Mouse (Mus musculus) left cerebral cortex, adult 8-10 months (tissue): ENCODE results near the gene Smarcb1. TPM values are rescaled to one million over a fixed set of nuclear protein-coding genes. Genes with fewer than 3 reads are reported as not detected.

ENCODE experiments used
- DNase-seq, 2 experiments: peaks; one replicate each; pipeline ENCODE4 v3.0.0; 2022; ENCODE audit warnings: low spot score in 2 of 2
- total RNA-seq, 4 experiments: library from RNA; stranded (reverse); gene quantifications; 2 replicates each; pipeline ENCODE4 v1.2.4; 2022

Smarcb1 gene
- total RNA-seq, 4 experiments from 2014 or later: 85.8 to 88.5 (median 86.4) TPM

DNA sequence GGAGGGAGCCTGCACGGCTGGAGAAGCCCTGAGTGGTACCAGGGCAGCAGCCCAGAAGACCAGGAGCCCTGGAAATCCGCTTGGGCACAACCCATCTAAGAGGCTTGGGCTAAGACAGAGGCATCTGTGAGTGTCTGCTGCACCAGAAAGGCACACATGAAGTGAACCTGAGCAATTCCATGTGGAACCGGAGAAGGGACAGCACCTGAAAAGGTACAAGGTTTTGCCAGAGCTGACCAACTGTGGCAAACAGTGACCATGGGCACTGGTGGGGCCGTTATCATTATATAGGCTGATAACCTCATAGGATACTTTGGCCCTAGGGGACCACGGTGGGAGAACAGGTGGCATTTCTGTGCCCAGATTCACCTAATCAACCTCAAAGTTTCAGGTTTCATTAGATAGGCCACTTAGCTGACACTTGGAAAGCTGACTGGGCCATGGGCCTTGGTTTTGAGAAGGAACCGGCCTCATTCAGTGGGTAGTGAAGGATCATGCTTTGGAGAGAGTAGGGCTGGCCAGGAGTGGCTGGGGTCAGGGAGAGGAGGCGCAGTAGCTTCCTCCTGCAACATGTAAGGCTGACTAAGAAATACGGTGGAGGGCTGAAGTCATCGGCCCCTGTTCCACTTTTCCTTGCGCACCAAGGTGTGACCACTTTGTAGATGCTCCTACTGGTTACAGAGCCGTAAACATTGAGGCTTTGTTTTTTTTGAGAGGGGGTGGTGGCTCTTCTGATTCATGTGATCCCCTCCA lies 65.1 kb downstream of the Smarcb1 start:
- DNase-seq: no peak

DNA sequence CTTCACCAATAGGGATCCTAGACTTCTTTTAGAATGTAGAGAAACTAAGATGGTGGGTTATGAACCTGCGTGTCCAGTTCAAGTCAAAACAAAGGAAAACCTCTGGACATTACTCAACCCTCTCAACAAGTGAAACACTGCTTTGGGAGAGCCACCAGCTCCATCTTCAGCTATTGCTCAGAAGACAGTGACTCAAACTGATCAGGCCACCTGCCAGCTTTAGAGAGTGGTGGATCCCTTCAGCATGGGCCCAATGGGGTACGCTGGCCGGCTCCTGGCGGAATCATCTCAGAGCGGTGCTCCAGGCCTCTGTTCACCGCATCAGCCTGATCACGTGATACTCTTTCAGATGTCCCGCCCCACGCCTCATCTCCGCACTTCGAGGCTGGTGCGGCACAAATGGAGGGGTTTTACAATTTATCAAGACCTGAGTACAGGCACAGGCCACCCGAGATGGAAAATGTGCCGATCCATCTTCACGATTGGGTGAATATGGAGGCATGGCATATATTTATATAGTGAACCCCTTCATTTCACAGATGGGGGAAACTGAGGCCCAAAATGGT lies 65.9 kb downstream of the Smarcb1 start:
- no peak for DNase-seq

DNA sequence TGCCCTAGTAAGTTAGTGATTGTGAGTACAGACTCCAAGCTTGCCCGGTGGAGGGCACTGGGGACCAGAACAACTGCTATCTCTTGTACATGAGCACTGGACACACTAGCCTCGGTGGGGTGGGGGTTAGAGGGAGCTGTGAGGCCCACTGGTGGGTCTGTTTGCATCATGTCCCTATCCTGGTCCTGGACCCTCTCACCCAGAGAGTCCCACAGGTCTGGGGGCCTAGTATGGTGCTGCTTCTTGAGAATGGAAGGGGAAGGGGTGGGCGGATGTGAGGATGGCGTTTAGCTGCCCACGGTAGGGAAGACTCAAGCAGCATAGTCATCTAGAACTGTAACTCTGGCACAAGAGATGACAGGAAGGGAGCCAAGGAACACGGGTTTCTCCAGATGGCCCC lies 66.6 kb downstream of the Smarcb1 start:
- DNase-seq: no peak

DNA sequence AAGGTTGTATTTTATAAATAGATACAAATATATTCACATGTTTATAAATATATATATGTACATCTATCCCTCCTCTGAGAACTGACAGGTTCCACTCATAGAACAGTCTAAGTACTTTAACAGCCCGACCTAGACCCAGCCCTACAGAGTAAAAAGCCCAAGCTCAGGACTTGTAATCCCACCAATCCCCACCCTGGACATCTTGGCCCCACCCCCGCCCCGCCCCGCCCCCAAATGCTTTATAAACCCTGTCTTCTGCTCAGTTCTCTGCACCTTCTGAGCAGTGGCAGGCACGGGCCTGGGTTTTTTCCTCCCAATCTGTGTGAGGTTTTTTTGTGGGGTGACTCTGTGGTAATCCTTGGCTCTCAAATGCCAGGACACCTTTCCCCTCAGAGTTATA lies 67.3 kb downstream of the Smarcb1 start:
- no peak for DNase-seq

DNA sequence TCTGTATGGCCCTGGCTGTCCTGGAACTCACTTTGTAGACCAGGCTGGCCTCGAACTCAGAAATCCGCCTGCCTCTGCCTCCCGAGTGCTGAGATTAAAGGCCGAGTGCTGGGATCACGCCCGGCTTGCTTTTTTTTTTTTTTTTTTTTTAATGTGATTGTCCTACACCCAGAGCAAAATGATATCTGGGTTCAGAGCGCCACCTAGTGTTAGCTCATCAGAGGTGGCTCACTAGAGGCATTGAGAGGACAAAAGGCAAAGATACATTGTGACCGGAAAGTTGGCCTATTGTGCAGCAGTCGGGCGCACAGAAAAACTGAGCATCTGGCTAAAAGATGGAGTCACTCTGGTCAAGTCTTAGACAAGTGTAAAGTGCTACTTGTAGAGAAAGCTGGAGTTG lies 68.0 kb downstream of the Smarcb1 start:
- peak in 1 of 2 experiments; percentile 67 for DNase-seq

DNA sequence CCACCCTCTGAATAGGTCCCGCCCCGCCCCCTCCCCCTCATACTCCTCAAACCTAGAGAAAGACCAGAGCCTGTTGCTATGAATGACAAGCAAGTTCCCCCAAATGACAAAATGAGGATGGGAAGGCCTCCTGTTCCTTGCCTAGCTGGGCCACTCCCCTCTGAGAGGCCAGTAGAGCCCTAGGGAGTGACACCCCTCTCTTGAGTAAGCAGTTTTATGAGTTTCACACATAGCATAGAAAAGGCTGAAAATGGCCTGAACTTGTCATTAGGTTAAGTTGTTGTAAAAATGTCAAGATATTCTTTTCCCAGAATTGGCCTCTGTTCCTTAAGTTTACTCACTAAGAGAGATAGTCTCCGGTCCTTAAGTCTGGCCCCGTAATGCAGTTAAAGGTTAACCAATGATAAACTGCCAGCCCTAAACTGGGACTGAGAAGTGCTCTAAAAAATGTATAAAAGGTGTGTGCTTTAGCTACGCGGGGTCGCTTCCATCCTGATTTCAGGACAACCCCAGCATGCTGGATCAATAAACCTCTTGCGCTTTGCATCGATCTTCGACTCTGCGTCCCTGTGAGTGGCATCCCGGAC lies 68.8 kb downstream of the Smarcb1 start:
- no peak for DNase-seq

DNA sequence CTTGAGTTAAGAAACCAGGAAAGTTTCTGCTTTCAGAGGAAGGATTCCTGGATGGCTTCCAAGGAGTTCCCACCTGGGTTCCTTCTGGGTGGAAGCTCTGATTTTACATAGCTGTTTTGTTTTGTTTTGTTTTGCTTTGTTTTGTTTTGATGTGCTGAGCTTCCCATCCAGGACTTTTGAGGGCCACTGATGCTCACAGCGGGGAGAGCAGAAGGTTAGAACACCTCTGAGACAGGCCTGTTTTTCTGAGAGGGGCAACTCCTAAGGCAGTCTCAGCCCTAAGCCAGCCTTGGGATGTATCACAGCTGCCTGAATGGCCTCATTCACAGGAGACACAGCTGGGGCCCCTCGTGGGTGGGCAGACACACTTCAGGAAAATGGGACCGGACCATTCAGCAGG lies 69.7 kb downstream of the Smarcb1 start:
- no peak for DNase-seq

DNA sequence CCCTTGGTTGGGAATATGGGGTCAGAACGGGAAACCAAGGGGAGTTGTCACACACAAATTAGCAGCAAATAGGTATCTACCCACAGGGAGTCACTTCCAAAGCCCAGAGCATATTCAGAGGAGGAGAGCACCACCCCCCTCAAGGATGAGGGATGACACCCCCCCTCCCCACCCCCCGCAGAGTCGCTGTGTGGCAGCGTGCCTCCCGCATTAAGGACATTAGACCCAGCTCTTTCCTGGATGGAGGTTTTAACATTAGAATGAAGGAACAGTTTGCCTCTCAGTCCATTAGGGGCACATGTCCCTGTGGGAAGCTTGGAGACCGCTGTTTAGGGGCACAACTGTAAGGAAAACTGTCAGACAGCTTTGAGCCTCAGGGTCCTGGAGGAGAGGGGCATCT lies 70.3 kb downstream of the Smarcb1 start:
- DNase-seq: no peak

DNA sequence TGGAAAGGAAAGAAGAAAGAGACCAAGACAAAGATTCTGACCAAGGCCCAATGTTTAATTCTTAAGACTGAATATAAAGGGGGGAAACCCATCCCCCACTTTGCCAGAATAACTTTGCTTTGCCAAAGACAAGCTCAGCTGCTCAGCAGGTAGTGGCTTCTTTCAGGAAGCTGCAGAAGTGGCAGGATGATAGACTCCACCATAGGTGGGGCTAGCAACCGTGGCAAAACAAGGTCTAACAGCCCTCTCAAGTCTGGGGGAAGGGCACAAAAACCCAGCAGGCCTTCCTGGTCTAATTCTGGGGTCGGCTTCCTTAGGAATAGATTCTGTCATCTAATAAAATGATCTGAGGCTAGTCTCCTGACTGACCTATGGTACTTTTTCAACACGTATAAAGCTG lies 73.0 kb downstream of the Smarcb1 start:
- DNase-seq: no peak

Other genes starting within 250 kb of the Smarcb1 start
- 10 to 100 TPM; 61.3 to 73.2 (median 69.6) TPM for gene Cabin1, start 157.3 kb downstream of the Smarcb1 start, total RNA-seq
- 10 to 100 TPM; 41.6 to 58.4 (median 51.6) TPM for gene Ddt, start 148.2 kb downstream of the Smarcb1 start, total RNA-seq
- gene Gm20441, start 140.7 kb downstream of the Smarcb1 start, total RNA-seq: not detected
- 1 to 10 TPM; 2.6 to 5.2 (median 3.8) TPM for gene Gstt3, start 140.2 kb downstream of the Smarcb1 start, total RNA-seq
- gene Gstt1, start 123.0 kb downstream of the Smarcb1 start, total RNA-seq: 10 to 100 TPM; 13.3 to 16.5 (median 15.5) TPM
- not detected for gene Gstt4, start 99.1 kb downstream of the Smarcb1 start, total RNA-seq
- gene Gstt2, start 84.2 kb downstream of the Smarcb1 start, total RNA-seq: 1 to 10 TPM; 4.2 to 6.2 (median 5.2) TPM
- gene Mif, start 61.4 kb downstream of the Smarcb1 start, total RNA-seq: 100 to 1,000 TPM; 528 to 550 (median 540) TPM
- gene Derl3, start 28.2 kb downstream of the Smarcb1 start, total RNA-seq: 1 to 10 TPM; 2.2 to 3.9 (median 2.6) TPM
- gene Chchd10, start 11.5 kb upstream of the Smarcb1 start, total RNA-seq: 100 to 1,000 TPM; 356 to 427 (median 392) TPM
- gene Mmp11, start 14.9 kb upstream of the Smarcb1 start, total RNA-seq: 1 to 10 TPM; 1.5 to 3.0 (median 1.7) TPM
- gene Gm867, start 19.1 kb upstream of the Smarcb1 start, total RNA-seq: under 1 TPM; 0.41 to 0.91 (median 0.70) TPM
- gene Vpreb3, start 21.4 kb upstream of the Smarcb1 start, total RNA-seq: not detected
- gene Gm5134, start 32.9 kb upstream of the Smarcb1 start, total RNA-seq: under 1 TPM in 1 of 4 experiments, not detected in 3; 0.27 TPM
- gene Zfp280b, start 111.0 kb upstream of the Smarcb1 start, total RNA-seq: 10 to 100 TPM; 13.4 to 16.5 (median 15.6) TPM
- under 1 TPM in 1 of 4 experiments, not detected in 3; 0.09 TPM for gene Slc5a4b, start 189.3 kb upstream of the Smarcb1 start, total RNA-seq
- gene Slc5a4a, start 225.8 kb upstream of the Smarcb1 start, total RNA-seq: not detected